ENCODE assay signal across 40 mouse cellular contexts in genomic region chr2:84955435-84955834, GRCm38 (mm10). TPM values are rescaled to one million over a fixed set of nuclear protein-coding genes. Genes with fewer than 3 reads are reported as not detected.
"Had no signal": no experiment of that assay in that cellular context is flagged by ENCODE, and none has a peak within 500 bp of the region (broad histone marks: within the 10 kb centered on the region; RNA-seq: fewer than 3 reads in every experiment).

No protein-coding gene starts in this region.

- H3K4me2 ChIP-seq: forebrain, embryonic 15.5 days; heart, embryonic 11.5 days; heart, embryonic 13.5 days; heart, embryonic 15.5 days; hindbrain, embryonic 13.5 days; hindbrain, embryonic 15.5 days; intestine, embryonic 15.5 days; limb, embryonic 13.5 days; limb, embryonic 15.5 days; liver, embryonic 13.5 days; liver, embryonic 15.5 days had no signal

- H3K4me3 ChIP-seq: forebrain, embryonic 15.5 days; heart, adult 2 months; heart, embryonic 13.5 days; heart, embryonic 15.5 days; hindbrain, embryonic 13.5 days; hindbrain, embryonic 15.5 days; intestine, embryonic 15.5 days; limb, embryonic 13.5 days; limb, embryonic 15.5 days; liver, embryonic 13.5 days; liver, embryonic 15.5 days had no signal

- ATAC-seq: forebrain, embryonic 15.5 days; forebrain, postnatal 0 days; hindbrain, postnatal 0 days; intestine, embryonic 15.5 days had no signal

- H3K27me3 ChIP-seq: forebrain, embryonic 15.5 days; heart, embryonic 13.5 days; heart, embryonic 15.5 days; hindbrain, embryonic 13.5 days; hindbrain, embryonic 15.5 days; intestine, embryonic 15.5 days; limb, embryonic 13.5 days; limb, embryonic 15.5 days; liver, embryonic 13.5 days; liver, embryonic 15.5 days had no signal

- H3K36me3 ChIP-seq: forebrain, embryonic 15.5 days; hindbrain, embryonic 13.5 days; hindbrain, embryonic 15.5 days had no signal

- H3K9ac ChIP-seq: forebrain, embryonic 15.5 days; forebrain, postnatal 0 days; heart, embryonic 13.5 days; heart, embryonic 15.5 days; hindbrain, embryonic 13.5 days; hindbrain, embryonic 15.5 days; intestine, embryonic 15.5 days; limb, embryonic 13.5 days; limb, embryonic 15.5 days; liver, embryonic 13.5 days; liver, embryonic 15.5 days had no signal

- H3K4me1 ChIP-seq: forebrain, embryonic 15.5 days; heart, embryonic 13.5 days; heart, embryonic 15.5 days; hindbrain, embryonic 13.5 days; hindbrain, embryonic 15.5 days; intestine, embryonic 15.5 days; limb, embryonic 13.5 days; limb, embryonic 15.5 days; liver, embryonic 13.5 days had no signal

- H3K27ac ChIP-seq: forebrain, embryonic 15.5 days; heart, adult 2 months; heart, embryonic 13.5 days; heart, embryonic 15.5 days; hindbrain, embryonic 13.5 days; hindbrain, embryonic 15.5 days; hindbrain, postnatal 0 days; intestine, embryonic 15.5 days; kidney, postnatal 0 days; limb, embryonic 13.5 days; limb, embryonic 15.5 days; liver, embryonic 13.5 days; liver, embryonic 15.5 days had no signal

- DNase-seq: forebrain, postnatal 0 days; gastrocnemius, postnatal 14 days; gastrocnemius, postnatal 36 days; heart, adult 2 months; heart, postnatal 14 days; heart, postnatal 36 days; kidney, adult 11 months; kidney, adult 8-10 months; kidney, postnatal 14 days; kidney, postnatal 36 days; layer of hippocampus, adult 9-11 months; layer of hippocampus, postnatal 36 days; left cerebral cortex, postnatal 4 days; liver, embryonic 13.5 days had no signal

- H3K9me3 ChIP-seq: forebrain, embryonic 15.5 days; heart, embryonic 13.5 days; heart, embryonic 15.5 days; hindbrain, embryonic 13.5 days; hindbrain, embryonic 15.5 days; intestine, embryonic 15.5 days; limb, embryonic 13.5 days; limb, embryonic 15.5 days; liver, embryonic 13.5 days; liver, embryonic 15.5 days had no signal

RNA-seq across cellular contexts. Expression of gene Prg2, which starts 24.8 kb away (rescaled TPM):
- total RNA-seq: forebrain, postnatal 0 days; gastrocnemius, adult 18-20 months; gastrocnemius, adult 8-10 months; gastrocnemius, postnatal 36 days; heart, adult 2 months; heart, postnatal 14 days; heart, postnatal 36 days; hindbrain, postnatal 0 days; layer of hippocampus, adult 18-20 months; layer of hippocampus, adult 8-10 months; layer of hippocampus, postnatal 14 days; layer of hippocampus, postnatal 36 days; left cerebral cortex, adult 18-20 months; left cerebral cortex, postnatal 10 days; left cerebral cortex, postnatal 25 days; left cerebral cortex, postnatal 4 days had no signal
- polyA plus RNA-seq: forebrain, embryonic 15.5 days; forebrain, postnatal 0 days; heart, postnatal 0 days; hindbrain, embryonic 11.5 days; hindbrain, postnatal 0 days; kidney, embryonic 14.5 days; kidney, postnatal 0 days had no signal

RNA-seq across cellular contexts. Expression of gene Prg3, which starts 32.6 kb away (rescaled TPM):
- total RNA-seq: forebrain, postnatal 0 days; gastrocnemius, adult 18-20 months; gastrocnemius, adult 8-10 months; gastrocnemius, postnatal 14 days; gastrocnemius, postnatal 36 days; heart, adult 2 months; heart, postnatal 14 days; heart, postnatal 36 days; hindbrain, postnatal 0 days; layer of hippocampus, adult 18-20 months; layer of hippocampus, adult 8-10 months; layer of hippocampus, postnatal 14 days; layer of hippocampus, postnatal 36 days; left cerebral cortex, adult 18-20 months; left cerebral cortex, adult 8-10 months; left cerebral cortex, postnatal 10 days; left cerebral cortex, postnatal 25 days; left cerebral cortex, postnatal 4 days had no signal
- polyA plus RNA-seq: forebrain, embryonic 15.5 days; forebrain, postnatal 0 days; gonadal fat pad, adult 2 months; heart, adult 2 months; heart, embryonic 15.5 days; heart, postnatal 0 days; hindbrain, embryonic 11.5 days; hindbrain, embryonic 13.5 days; hindbrain, embryonic 15.5 days; hindbrain, postnatal 0 days; intestine, embryonic 15.5 days; kidney, embryonic 14.5 days; kidney, postnatal 0 days; large intestine, adult 2 months; limb, embryonic 13.5 days; limb, embryonic 15.5 days had no signal
